In the genomic region with DNA sequence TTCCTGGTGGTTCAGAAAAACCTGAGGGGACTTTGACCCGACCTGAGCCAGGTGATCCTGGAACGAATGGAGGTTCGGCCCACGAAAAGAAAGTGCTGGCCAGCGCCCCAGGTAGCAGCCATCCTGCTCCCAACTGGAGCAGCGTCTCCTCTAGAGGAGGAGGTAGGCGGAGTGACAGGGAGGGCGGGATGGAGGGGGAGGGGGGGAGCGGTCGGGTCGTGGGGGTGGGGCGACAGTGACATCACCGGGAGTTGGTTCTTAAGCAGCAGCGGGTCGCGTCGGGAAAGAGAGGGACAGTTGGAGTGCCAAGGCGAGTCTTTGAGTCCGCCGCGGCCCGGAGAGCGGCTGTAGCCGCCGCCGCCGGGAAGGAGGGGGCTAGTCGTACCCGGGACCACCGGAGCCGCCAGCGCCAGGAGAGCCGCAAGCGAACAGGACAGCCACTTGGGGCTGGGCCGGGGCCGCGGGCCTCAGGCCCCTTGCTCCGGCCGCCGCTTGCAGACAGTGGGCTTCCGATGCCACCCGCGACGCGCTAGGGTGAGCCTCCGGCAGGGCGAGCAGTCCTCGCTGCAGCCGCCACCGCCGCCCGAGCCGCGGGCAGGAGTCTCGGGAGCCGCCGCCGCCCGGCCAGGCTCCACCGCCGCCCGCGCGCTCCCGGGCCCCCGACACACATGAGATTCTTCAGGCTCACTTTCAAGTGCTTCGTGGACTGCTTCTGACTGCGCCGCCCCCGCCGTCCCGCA, we compare ENCODE assay signal across 7 mouse cellular contexts. TPM values are rescaled to one million over a fixed set of nuclear protein-coding genes. Genes with fewer than 3 reads are reported as not detected.
DNase-seq lines count a peak whose midpoint lies in the region; ATAC-seq and TF ChIP-seq lines count a peak whose summit lies in the region.

A gene (plus strand): TSS at position 272 of the 740 bp plus-strand sequence.

- no peak for TF ChIP-seq CTCF in hindbrain, postnatal 0 days (IDR thresholded peaks at IDR 0.05; ENCODE audit: low read depth)

- peak; percentile 14 for ATAC-seq in activated CD4-positive, CD25-positive, alpha-beta regulatory T cell, adult 4 months
- peak; percentile 77 for ATAC-seq in hindbrain, postnatal 0 days

- H3K4me1 ChIP-seq in hindbrain, postnatal 0 days (ENCODE audit: insufficient read depth, low read length), result no peaks in the 10 kb centered on the region

- H3K4me2 ChIP-seq in hindbrain, postnatal 0 days (ENCODE audit: low read depth, low read length), result peak within 1 kb of the TSS; percentile 65

- H3K27me3 ChIP-seq in hindbrain, postnatal 0 days (ENCODE audit: insufficient read depth, low read length), result no peaks in the 10 kb centered on the region
- H3K27me3 ChIP-seq in splenic B cell, adult 2 months (ENCODE audit: control insufficient read depth, insufficient read depth, low read length, poor library complexity, severe bottlenecking), result no peaks in the 10 kb centered on the region

- 25% methylated on average over 40 of the region's 72 CpGs for WGBS in hindbrain, postnatal 0 days
- WGBS in macrophage (ENCODE audit: missing documents), result 16% methylated on average over 27 of the region's 72 CpGs

- peak within 1 kb of the TSS; percentile 58 for H3K4me3 ChIP-seq in hindbrain, postnatal 0 days (ENCODE audit: low read length)
- peak within 1 kb of the TSS; percentile 35 for H3K4me3 ChIP-seq in macrophage (ENCODE audit: inconsistent target)

- peak; percentile 86 to 88 for DNase-seq in cerebellum, postnatal 14 days
- peak; percentile 73 for DNase-seq in gastrocnemius, postnatal 10 days
- DNase-seq in hindbrain, postnatal 0 days (ENCODE audit: low spot score), result peak; percentile 78
- no peak for DNase-seq in left cerebral cortex, adult 8-10 months (ENCODE audit: low spot score in 2 of 2)
- peak; percentile 27 for DNase-seq in splenic B cell, adult 2 months (ENCODE audit: low read depth, low spot score)

- H3K9ac ChIP-seq in hindbrain, postnatal 0 days (replicated peaks; ENCODE audit: low read length), result peak within 1 kb of the TSS; percentile 74

- H3K79me2 ChIP-seq in macrophage (ENCODE audit: inconsistent target), result peaks cover 12% of the 10 kb centered on the region

- H3K27ac ChIP-seq in hindbrain, postnatal 0 days, result peak within 1 kb of the TSS; percentile 73
- H3K27ac ChIP-seq in macrophage, result peak within 1 kb of the TSS; percentile 66

- H3K9me3 ChIP-seq in hindbrain, postnatal 0 days (ENCODE audit: low read length), result no peaks in the 10 kb centered on the region

- H3K36me3 ChIP-seq in hindbrain, postnatal 0 days (ENCODE audit: insufficient read depth, low read length), result no peaks in the 10 kb centered on the region
- no peaks in the 10 kb centered on the region for H3K36me3 ChIP-seq in macrophage (ENCODE audit: inconsistent target)
- H3K36me3 ChIP-seq in splenic B cell, adult 2 months (ENCODE audit: control insufficient read depth, insufficient read depth, low read length, poor library complexity, severe bottlenecking), result no peaks in the 10 kb centered on the region

RNA-seq across cellular contexts. Expression of the gene that starts here (rescaled TPM):
- under 1 TPM; 0.36 to 0.61 TPM for polyA plus RNA-seq in activated CD4-positive, CD25-positive, alpha-beta regulatory T cell, adult 4 months (2017; shearing (Covaris generic))
- 10 to 100 TPM; 48.5 to 50.7 TPM for total RNA-seq in gastrocnemius, postnatal 10 days (2021)
- 60.6 and 61.1 TPM in 2 replicates for total RNA-seq in hindbrain, postnatal 0 days (2014; rRNA removed)
- 7.6 and 8.2 TPM in 2 replicates for polyA plus RNA-seq in hindbrain, postnatal 0 days (2015; fragmentation: Nextera tagmentation; extraction: Ambion mirVana)
- 100 to 1,000 TPM; 103 to 124 (median 111) TPM for total RNA-seq in left cerebral cortex, adult 8-10 months (2022)
- 100 to 1,000 TPM in 21 of 26 experiments, 10 to 100 TPM in 5; 72.5 to 508 (median 169) TPM for total RNA-seq in macrophage (2018; cell fraction: chromatin; rRNA removed)
- 100 to 1,000 TPM in 13 of 26 experiments, 10 to 100 TPM in 13; 64.0 to 167 (median 101) TPM for total RNA-seq in macrophage (2018; cell fraction: cytosol; rRNA removed)
- 100 to 1,000 TPM in 25 of 26 experiments, 10 to 100 TPM in 1; 97.6 to 289 (median 150) TPM for total RNA-seq in macrophage (2018; cell fraction: nucleus; rRNA removed)
- polyA plus RNA-seq in macrophage (2018), result 66.4 to 157 TPM (median 124 TPM) in 3 replicates

Comparison
In these comparisons a context has a peak if more than half of its experiments do, and no peak if none do; other contexts are left out.
1. Peak in ATAC-seq in activated CD4-positive, CD25-positive, alpha-beta regulatory T cell, adult 4 months; RNA of the gene not detected or under 1 TPM.
2. DNase-seq: peak in cerebellum, postnatal 14 days (2 of 2), gastrocnemius, postnatal 10 days (single experiment), hindbrain, postnatal 0 days (single experiment) and splenic B cell, adult 2 months (single experiment); none in left cerebral cortex, adult 8-10 months (0 of 2).